Mouse (Mus musculus) kidney, postnatal 4 days (tissue): Measurements from ENCODE around the gene Mcfd2.

ENCODE experiments used
- DNase-seq, 2 experiments: peaks; one replicate each; pipeline ENCODE4 v3.0.0; 2021; ENCODE audit warnings: mixed read lengths in 2 of 2

The Mcfd2 gene

DNA sequence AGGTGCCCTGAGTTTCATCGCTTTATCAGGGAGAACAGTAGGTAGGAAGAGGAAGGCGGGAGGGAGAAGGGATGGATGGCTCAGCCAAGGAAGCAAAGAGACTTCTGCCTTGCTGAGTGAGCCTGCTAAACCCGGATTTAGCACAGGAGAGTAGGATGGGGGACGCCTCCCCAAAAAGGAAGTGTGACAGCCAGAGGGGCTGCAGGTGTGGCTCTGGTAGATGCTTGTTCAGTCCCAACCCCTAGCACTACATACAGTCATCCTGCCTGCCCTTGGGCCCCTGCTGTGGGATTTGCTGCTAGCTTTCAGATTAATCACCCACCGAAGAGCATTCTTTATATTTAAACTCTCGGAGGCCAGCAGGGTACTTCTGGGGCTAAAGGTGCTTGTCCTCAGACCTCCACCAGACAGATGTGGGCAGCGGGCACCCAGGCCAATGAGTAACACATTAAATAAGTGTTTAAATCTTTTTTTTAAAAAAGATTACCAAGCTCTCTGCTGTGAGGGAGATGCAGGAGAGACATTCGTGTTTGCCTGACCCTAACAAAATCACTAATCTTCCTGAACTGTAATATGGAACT lies 21.6 kb upstream of the Mcfd2 start:
- DNase-seq: no peak

DNA sequence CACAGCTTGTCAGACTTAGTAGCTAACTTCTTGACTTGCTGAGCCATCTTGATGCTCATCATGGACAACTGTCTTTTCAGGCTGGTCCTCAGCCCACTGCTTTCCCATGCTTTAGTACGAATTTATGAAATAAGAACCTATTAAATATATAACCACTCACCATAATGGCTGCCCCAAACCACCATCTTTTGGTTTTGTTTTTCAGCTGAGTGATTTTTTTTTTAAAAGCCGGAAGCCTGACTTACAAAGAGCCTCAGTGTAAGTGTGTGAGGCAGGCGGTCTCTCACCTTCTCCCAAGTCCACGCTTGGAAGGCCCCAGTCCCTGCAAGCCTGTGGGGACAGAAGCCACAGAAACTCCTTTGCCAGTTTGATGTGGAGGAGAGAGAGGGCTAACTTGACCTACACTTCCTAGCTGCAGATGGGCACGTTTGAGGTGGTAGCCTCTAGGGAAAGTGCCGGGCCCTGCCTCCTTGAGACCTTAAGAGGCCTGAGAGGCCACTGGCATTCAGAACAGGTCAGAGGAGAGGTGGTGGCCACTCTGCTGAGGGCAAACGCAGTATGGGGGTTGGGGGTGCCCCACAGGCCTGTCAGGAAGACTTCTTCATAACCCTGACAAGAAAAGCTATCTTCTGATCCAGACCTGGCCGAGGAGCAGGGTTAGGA lies 20.9 kb upstream of the Mcfd2 start:
- no peak for DNase-seq

DNA sequence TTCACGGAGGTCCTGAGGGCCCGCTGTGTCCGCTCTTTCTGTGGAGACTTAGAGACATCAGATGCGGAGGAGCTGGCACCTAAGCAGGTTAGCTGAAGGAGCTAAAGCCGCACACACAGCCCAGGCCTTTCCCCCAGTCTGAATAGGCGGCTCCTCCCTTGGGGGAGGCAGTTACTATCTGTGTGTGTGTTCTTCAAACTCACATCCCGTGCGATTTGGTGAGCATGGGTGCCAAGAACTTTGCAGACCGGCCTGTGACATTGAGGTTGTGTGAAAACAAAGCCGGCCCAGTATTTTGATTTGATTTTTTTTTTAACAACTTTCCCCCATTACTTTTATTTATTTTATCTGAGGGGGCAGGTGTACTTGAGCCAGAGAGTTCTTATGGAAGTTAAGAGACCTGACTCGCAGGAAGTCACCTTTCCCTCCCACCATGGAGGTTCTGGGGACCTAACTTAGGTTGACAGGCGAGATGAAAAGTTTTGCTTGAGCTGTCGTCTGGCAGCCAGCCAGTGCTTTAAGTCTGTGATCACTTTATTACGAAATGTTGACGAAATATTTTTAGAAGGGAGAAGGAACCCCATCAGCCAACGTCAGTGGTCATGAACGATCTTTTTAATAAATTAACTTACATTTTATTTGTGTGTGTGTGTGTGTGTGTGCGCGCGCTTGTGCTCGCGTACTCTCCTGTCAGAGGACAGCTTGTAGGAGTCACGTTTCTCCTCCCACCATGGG lies 20.2 kb upstream of the Mcfd2 start:
- no peak for DNase-seq

DNA sequence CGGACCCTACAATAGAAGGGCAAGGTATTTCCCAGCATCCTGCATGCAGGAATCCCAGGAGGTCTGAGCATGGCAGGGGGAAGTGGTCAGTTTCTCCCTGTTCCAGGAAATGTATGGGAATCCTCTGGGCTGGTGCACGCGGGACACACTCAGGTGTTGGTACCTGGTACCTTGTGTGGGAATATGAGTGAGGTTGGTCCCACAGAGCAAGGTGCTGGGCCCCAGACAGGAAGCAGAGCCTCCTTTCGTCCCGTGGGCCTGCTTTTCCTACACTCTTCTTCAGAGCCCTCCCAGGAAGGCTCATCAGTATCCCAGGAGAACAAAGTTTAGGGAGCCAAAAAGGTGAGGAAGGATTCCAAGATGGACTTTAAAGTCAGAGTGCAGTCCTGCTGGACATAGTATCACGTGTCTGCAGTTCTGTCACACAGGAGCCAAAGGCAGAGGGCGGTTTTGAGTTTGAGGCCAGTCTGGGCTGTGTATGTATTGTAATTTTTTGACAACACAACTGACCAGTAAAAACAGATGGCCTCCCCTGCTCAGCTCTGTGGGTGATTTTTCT lies 18.8 kb upstream of the Mcfd2 start:
- no peak for DNase-seq

DNA sequence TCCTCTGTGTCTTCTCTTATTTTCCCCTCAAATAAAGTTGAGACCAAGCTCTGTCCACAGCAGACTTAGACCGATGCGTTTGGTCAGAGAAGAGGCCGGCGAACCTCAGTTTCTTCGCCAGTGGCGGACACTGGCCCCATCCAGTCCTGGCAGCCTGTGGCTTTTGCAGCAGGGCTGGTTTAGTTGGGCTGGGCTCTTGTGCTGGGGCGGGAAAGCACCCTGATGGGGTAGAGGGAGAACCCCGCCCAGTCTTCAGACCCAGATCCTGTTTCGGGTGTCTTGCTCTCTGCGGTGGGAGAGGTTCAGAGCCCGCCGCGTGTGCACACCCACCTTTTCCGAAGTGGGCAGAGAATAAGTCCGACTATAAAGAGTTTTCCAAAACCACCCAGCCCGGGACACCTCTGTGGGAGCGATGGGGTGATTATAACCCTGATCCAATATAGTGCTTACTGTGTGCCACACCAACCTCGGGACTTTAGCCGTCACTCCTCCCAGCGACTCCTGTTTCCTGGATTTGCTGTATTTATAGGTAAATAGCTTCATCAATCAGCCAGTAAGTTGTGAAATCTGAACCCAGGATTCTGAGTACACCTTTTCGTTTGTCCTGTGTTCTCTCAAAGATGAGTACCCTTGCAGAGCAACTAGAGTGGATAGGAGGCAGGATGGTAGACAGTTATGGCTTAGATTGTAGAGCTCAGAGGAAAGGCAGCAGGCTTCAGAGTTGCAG lies 18.2 kb upstream of the Mcfd2 start:
- DNase-seq: peak in 1 of 2 experiments; percentile 48

DNA sequence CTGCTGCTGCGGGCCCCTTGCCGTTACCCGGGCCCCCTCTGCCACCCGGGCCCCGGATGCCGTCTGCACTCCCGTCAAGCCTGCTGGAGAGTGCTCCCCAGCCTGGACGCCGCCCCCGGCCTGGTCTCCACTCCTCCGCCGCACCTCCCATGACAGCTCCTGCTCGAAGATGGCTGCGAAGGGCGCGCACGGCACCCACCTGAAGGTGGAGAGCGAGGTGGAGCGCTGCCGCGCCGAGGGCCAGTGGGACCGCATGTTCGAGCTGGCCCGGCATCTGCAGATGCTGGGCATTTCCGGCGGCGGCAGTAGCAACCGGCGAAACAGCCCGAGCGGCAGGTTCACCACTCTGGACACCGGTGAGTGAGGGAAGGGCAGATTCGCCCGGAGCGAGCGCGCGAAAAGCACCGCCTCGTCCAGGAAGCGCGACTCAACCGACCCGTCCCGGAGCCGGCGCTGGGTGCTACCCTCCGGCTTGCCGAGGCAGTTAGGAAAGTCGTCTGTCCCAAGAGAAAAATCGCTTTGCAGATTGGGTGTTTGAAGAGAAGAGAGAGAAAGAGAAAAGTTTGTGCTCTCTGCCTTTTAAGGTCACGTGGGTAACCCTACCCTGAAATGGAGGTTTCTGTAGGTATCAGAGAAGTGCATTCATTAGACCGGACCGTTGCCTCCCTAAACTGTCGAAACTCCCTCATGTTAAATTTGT lies 17.5 kb upstream of the Mcfd2 start:
- peak; percentile 74 to 82 for DNase-seq

GRCm38 (mm10) chr17:87282706-87283053 lies 16.9 kb upstream of the Mcfd2 start, which contains the start of gene Ttc7:
TSS of gene Ttc7 (plus strand) at chr17:87282886.
- peak; percentile 99 for DNase-seq

DNA sequence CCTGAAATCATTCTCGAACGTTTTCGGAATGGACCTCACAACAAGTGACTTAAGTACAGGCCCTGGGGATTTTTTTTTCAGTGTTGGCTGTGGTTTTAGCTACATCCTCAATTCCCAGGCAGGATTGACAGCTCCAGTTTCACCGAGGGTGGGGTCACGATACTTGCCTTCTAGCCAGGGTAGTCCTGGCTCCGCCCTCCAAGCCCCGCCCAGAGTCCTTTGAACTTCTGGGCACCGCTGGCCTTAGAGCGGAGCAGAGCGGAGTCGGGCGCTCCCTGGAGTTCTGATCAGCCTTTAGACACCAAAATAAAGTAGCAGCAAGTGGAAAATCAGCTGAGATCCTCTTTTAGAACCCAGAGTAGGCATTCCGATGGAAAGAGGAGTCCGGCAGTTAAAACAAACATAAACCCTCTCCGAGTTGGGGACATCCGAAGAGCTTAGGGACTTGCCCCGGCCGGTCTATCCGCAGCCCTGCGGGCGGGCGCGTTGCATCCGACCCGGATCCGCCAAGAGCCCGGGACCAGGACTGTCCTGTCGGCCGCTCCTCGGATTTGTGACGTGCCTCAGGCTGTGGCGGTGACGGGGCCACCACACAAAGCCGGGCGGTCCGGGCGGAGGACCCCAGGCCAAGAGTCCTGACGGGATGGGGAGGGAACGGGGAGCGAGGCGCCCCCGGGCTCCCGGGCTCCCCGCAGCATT lies 16.4 kb upstream of the Mcfd2 start:
- DNase-seq: peak; percentile 93 to 95

- DNase-seq: no peak
These were observed 9.9 kb upstream of the Mcfd2 start for GRCm38 (mm10) chr17:87275363-87276341.

DNA sequence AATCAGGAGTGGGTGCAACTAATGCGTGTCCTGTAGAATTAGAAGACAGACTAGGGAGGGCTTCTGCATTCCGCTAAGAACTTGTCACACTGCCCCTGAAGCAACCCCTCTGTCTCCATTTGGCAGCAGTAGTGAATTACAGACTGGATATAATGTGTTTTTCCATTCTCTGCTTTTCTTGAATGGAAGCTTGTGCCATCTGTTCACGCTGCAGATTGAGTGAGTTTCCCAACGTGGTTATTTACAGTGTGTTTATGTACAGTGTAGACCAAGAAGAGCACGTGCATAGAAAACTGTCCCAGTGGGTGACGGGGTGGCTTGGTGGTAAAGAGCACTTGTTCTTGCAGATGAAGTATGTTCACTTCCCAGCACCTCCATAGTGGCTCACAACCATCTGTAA lies 3.7 kb upstream of the Mcfd2 start:
- no peak for DNase-seq

DNA sequence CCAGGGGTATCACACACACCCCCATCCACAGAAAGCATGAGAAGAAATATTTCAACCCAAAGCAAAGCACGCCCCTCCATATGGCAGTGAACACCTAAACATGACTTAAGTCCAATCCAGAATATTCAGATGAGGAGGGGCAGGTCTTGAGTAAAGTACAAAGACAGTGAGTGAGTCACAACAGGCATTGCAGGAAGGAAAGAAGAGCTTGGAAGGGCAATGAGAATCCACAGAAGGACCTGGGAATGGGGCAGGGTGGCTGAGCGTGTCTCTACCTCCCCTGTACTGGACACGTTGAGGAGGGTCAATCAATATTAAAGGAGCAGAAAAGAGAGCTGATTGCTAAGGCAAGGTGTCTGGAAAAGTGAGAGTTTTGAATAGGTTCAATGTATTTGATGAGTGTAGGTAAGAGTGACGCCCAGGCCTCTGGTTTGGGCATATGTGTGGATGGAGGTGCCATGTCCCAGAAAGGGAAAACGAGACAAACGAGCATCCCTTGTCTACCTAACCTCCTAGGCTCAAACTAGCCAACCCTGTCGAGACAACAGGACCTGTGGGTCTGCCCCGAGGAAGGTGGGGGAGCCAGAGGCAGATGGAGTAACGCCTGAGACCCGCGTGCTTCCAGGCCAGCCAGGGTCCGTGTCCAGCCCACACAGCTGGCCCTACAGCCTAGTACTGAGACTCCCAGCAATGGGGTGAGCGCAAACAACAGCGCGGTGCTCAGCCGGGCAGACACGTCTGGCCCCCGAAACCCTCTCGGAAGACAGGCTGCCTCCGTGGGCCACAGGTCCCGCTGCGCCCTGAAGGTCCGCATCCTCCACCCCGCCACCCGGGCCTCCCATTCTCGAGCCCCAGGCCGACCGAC lies 576 bp downstream of the Mcfd2 start:
- DNase-seq: peak in 1 of 2 experiments; percentile 20

DNA sequence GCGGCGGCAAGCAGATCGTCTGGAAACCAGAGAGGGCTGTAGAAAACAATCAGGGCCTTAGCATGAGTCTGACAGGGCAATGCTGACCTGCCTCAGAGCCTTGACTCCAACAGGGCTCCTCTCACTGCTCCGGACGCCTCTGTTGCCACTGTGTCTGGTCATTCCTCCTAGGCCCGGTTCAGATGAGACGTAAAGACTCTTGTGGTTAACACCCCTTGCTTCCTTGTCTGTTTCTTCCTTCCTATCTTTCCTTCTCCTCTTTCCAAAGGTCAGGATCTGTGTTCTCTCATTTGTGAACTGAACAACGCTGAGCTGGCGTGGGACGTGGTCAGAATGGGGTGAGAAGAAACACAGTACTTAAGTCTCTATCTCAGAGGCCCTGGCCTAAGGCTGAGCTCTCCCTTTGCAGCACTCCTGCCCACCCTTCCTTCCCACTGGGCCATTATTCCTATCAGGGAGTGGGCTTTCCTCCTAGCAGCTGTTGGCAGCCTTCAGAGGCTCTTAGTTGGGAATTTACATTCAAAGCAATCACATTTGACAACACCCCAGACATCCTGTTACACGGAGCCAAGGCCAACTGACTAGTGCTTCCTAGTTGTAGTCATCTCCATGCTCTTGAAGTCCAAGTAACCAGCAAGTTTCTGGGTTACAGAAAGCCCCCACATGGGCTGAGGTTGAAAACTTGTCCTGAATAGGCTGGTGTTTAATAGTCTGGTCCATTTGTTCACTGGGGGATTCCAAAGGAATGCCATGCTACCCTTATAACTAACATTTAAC lies 1.5 kb downstream of the Mcfd2 start:
- DNase-seq: no peak

DNA sequence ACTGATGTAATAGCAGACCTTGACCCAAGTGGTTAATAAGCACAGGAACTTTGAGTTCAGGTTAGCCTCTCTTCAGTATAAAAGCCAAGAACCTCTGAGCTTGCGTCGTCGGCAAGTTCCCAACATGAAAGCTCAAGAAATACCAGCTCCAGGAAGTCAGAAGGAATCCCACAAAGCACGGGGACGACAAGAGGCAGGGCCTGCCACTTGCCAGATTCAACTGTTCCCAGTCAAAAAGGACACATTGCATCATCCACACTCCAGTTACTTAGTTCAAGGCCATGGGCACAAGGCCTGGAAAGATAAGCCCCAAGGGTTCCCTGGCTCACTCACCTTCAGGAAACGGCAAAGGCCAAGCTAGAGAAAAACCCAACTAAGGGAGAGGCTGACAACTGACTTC lies 2.3 kb downstream of the Mcfd2 start:
- DNase-seq: no peak

DNA sequence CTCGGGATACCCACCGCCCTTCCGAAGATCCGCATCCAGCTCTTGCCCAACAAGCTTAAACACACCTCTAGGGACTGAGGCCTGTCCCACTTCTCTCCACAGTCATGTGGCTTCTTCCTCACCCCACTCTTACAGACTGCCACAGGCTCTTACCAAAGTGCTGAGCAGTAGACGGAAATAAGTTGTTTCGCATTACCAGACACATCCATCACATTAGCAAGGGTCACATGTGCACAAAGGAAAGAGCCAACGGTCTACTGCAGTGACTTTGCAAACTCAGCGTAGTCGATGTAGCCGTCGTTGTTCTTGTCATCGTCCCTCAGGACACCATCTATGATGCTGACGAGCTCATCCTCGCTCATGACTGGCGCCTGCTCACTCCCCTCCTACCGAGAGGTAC lies 10.1 kb downstream of the Mcfd2 start:
- no peak for DNase-seq

GRCm38 (mm10) chr17:87254384-87254783 lies 11.4 kb downstream of the Mcfd2 start:
- no peak for DNase-seq

DNA sequence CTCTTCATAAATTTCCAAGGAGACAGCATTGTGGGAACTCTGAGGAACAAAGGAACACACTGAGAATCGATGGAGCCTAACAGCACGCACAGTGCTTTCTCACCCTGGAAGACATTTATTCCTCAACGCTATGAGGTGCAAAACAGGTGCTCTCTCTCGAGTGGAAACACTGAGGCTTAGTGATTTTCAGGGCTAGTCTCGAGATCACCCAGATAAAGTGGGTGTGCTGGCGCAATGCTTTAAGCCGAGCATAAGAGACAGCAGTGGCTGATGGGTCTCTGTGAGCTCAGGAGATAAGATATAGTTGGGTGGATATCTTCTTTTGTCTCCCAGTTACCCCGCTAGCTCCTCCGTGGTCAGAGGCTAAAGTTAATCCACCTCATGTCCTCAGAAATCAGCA lies 19.6 kb downstream of the Mcfd2 start:
- DNase-seq: no peak

DNA sequence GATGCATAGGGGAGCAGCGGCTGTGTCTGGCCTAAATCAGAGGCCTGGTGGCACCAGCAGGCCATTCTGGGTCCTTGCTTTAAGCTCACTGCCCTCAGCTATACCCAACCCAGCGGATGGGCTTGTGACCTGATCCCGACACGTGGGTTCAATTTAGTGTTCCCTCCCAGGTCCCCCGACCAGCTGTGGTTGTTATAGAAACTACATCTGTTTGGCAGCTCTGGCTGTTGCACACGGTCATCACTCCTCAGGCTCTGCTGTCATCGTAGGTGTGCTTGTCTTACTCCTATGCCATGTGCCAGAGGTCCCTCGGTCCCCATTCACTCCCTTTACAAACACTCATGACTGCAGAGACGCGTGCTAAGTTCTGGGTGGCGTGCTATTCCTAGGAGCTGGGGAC lies 27.9 kb downstream of the Mcfd2 start:
- DNase-seq: no peak

GRCm38 (mm10) chr17:87236725-87237650 lies 28.7 kb downstream of the Mcfd2 start:
- peak; percentile 32 to 60 for DNase-seq
